Mouse (Mus musculus) layer of hippocampus, postnatal 14 days (tissue): Measurements from ENCODE around the gene Ubn1. TPM values are rescaled to one million over a fixed set of nuclear protein-coding genes. Genes with fewer than 3 reads are reported as not detected.

Source experiments
- DNase-seq, 2 experiments: peaks; one replicate each; pipeline ENCODE4 v3.0.0; 2021 to 2022; ENCODE audit warnings: low spot score in 2 of 2, mixed read lengths in 1 of 2
- total RNA-seq, 2 experiments: library from RNA; stranded (reverse); gene quantifications; 2 replicates each; pipeline ENCODE4 v1.2.3; 2021

Gene Ubn1
- total RNA-seq, 2 experiments from 2014 or later: 40.1 to 40.6 TPM

DNA sequence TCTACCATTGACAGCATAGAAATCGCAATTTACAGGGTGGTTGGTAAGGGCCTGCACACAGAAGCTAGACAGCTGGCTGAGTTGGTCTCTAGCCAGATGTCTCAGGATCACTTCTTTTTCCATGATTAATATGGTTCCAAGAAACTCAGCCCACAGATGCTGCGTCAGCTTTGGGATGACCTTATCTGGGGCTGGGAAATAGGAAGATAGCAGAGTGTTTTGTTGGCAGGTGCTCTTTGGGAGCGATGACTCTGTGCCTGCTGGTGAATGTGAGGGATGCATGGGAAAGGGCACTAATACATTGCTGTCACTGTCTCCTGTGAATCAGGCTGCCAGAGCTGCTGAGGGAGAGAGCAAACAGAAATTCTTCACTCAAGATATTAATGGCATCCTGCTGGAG, 20.5 kb downstream of the Ubn1 start:
- peak; percentile 43 to 46 for DNase-seq

DNA sequence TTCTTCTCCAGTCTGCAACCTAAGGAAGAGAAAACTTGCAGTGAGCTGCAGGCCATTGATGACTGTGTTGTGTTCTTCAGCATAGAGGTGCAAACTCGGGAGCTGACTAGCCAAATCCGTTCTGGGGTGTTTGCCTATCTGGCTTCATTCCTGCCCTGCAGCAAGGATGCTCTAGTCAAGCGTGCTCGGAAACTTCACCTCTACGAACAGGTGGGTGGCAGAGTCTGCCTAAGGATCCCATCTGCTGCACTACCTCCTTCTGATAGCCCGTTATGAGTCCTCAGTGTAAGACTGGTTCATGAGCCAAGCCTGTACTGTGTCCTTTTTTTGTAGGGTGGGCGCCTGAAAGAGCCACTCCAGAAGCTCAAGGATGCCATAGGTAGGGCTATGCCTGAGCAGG, 22.1 kb downstream of the Ubn1 start:
- no peak for DNase-seq

DNA sequence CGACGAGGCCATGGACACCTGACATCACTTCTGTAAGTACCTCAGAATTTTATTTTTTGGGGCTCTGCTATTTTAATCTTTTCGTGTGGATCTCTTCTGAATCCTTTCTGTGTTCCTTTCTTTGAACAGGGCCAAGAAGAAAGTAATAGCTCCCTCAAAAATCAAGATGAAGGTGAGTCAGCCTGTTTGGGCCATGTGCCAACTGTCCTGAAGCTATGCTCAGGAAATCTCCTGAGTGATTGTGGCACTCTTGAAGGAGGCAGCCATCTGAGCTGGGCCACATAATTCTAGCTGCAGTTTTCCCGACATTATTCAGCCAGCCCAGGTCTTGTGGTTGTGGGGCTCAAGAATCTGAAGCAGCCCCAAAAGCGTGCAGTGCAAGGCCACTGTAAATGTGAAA, 24.5 kb downstream of the Ubn1 start:
- DNase-seq: no peak

GRCm38 (mm10) chr16:5085196-5085595, 35.3 kb downstream of the Ubn1 start:
- no peak for DNase-seq

DNA sequence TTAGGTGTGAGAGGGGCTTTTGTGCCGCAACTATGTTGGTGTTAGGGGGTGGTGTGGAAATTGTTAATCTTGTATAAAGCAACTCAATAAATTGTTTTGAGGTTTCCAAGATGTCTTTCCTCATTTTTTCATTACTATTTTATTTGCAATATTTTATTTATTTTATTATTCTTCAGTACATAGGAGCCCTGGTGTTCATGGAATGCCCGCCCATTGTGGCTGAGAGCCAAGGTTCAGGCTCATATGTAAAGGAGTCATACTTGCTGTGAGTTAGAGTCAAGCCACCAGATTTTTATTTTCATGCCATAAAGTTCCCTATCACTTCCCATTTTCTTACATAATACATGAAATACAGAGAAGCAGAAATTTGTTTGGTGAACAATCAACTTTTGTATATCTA, 36.3 kb downstream of the Ubn1 start:
- DNase-seq: no peak

GRCm38 (mm10) chr16:5089021-5089420, 39.2 kb downstream of the Ubn1 start:
- DNase-seq: no peak

- DNase-seq: no peak
These were observed 43.4 kb downstream of the Ubn1 start for GRCm38 (mm10) chr16:5093285-5093684.

DNA sequence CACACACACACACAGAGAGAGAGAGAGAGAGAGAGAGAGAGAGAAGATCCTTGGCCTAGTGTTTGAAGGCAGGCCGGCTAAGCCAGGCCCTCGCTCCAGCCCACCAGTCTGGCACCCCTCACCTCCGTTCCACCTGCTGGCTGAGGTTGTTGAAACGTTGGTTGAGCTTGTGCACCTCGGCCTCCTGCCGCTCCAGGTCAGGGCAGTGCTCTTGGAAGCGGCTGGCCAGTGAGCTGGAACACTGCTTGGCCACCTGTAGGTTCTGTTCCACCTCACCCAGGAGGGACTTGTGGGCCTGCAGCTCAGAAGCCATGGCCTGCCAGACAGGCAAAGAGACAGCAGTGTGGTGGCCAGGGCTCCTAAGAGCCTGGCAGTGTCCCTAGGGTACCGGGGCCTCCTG, 46.6 kb downstream of the Ubn1 start:
- DNase-seq: no peak

DNA sequence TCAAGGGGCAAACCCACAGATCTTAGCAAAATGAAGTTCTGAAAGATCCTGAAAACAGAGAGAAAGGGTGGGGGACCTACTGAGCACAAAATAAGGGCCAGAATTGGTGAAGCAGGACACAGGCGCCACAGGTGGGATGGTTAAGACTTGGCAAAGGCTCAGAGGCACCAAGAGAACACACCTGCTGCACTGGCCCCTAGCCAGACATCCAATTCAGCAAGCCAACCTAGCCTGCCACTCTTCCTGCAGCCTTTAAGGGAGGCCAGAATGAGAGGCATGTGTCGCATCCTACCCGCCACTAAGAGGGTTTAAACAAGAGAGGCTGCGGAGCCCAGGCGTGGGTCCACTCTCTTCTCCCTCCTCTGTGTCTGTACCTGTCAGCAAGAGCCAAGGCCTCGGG, 51.1 kb downstream of the Ubn1 start:
- DNase-seq: no peak

- no peak for DNase-seq
These were observed 60.0 kb downstream of the Ubn1 start for GRCm38 (mm10) chr16:5109877-5110276.

DNA sequence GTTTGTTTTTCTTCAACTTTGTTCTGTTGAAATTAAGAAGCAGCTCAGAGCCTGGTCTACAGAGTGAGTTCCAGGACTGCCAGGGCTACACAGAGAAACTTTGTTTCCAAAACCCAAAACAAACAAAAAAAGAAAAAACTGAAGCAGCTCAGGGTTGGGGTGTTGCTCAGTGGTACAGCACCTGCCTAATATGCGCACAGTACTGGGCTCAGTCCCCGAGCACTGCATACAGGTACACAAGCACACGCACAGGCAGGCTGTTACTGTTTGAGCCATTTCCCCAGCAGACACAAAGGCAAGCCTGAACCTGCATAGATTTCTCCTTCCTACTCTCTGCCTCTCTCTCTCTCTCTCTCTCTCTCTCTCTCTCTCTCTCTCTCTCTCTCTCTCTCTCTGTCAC, 61.2 kb downstream of the Ubn1 start:
- no peak for DNase-seq

DNA sequence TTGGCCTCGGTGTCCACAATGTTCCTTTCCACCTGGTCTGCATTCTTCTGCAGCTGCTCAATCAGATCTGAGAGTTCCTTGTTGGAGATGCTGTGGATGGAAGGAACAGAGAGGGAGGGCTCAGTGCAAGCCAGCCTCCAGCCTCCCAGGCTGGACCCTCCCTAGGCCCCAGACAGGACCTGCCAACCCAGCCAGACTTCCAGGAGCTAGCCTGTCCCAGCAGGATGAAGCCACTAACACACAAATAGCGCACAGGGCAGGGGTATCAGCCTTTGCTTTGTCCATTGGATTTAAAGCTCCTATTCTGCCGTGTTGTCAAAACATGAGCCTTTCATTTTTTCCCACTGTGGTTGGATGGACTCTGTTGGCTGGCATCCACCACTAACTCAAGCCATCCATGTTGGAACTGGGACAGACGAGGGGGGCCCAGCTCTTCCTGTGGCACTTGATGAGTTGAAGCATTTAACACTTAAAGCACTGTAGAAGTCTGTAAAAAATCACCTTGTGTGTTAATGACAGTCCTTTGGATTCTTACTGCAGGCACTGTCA, 63.2 kb downstream of the Ubn1 start:
- DNase-seq: no peak

DNA sequence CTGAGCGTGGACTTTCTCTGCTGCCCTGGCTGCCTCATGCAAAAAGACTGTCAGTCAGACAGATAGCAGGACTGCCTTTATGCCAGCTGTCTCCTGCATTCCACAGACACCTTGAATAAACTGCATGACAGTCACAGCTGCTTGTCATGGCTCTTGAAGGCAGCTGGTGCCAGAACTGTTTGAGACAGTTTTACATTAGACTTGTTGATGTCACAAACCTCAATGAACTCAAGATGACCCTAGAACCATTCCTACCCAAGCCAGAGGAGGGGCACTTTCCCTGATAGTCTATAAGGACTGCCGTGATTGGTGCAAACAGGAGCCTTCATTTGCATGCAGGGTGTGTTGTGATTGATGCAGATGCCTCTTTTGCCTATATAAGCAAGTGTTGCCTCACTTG, 63.7 kb downstream of the Ubn1 start:
- no peak for DNase-seq

DNA sequence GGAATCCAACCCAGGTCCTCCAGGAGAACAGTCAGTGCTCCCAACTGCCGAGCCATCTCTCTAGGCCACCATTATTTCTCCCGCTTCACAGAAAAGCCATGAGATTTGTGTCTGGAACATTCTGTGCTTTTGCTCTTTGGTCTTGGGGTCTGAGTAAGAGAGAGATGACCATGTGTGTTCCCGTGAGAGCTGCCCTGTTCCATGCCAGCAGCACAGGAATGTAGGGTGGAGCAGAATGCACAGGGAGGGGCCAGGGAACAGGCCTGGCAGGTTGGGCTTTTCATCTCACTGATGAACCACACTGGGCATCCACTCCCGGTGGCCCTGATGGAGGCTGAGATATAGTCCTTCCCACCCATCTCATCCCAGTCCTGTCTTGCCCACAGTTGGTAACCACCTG, 69.5 kb downstream of the Ubn1 start:
- DNase-seq: no peak

DNA sequence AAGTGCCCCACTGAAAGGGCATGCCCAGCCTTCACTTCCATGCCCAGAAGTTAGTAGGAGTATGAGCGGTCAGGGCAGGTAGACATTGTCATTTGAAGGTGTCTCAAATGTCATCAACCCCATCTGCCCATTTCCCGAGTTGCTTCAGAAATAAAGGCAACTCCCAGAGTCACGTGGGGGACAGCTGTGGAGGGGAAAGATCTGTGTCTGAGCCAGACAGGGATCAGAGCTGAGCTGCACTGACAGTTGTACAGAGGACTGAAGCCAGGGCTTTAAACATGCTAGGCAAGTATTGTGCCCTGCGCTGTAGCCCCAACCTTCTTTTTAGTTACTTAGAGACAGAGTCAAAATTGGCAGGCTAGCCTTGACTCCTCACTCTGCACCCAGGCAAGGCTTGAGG, 70.0 kb downstream of the Ubn1 start:
- DNase-seq: no peak

GRCm38 (mm10) chr16:5123476-5123875, 73.6 kb downstream of the Ubn1 start:
- no peak for DNase-seq

DNA sequence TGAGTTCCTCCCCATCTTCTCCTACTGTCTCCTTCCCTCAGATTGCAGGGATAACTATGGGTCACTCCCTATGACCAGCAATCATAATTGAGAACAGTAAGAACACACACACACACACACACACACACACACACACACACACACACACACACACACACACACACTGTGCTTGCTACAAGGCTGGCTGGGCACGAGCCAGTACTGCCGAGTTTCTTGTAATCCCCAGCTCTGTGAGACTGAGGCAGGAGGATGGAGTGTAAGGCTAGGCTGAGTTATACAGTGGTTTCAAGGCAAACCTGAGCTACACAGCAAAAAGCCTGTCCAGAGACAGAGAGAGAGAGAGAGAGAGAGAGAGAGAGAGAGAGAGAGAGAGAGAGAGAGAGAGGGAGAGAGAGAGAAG, 80.3 kb downstream of the Ubn1 start:
- no peak for DNase-seq

DNA sequence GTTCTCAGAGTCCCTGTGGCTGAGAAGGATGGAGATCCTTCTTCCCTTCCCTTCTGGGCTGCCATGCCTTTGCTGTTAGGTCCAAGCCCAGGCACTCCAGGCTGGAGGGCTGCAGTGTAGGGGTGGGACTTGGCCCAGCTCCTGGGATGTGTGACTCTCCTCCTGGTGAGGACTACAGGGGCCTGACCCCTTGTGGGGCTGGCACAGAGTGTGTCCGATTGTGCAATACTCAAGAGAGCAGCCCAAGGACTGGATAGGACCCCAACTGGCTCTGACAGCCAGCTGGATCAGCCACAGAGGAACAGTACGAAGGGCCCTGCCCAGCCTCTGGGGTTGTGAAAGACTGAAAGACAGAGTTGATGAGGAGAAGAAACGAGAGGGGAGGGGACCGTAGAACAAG, 80.9 kb downstream of the Ubn1 start:
- DNase-seq: no peak

DNA sequence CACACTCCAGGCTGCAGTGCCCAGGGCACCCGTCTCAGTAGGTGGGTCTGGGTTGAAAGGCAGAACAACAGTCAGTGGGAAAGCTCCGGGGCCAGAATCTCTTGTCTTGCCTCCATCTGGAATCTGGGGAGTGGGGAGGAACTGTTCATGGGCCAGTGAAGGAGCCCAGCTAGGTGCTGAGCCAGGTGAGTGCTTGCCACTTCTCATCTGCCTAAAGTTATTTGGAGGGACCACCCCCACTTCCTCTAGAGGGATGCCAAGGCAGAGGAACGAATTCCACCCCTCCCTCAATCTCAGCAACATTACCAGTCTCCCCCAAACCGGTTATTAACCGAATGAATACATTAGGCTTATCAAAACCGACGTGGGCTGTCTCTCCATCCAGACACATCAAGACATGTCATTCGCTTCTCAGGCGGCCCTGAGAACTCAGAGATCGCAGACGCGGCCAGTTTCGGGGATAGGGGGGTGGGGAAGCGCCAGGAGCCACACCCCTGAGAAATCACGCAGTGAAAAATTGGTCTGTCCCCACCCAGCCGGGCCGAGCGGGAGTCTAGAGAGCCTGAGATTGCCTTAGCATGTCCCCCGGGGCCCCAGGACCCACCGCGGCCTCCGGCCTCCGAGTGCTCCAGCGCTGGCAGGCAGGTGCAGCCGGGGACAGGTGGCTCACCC, 81.5 kb downstream of the Ubn1 start:
- no peak for DNase-seq

DNA sequence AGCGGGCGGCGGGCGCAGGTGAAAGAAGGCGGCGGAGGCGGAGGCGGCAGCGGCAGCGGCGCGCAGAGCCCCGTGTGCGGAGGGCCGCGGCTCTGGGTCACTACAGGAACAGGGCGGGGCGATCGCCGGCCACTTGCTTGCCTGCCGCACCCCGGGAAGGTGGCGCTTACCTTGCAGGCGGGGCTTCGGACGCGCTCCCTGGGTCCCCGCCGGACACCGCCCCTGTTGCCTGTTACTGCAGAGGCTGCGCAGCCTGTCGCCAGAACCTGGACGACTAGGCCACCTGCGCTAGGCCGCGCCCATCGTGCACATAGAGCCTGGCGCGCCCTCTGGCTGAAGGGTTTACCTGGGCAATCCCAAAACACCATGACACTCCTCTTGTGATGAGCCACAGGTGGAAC, 82.5 kb downstream of the Ubn1 start, which contains the start of gene Ppl:
TSS of gene Ppl (minus strand) at position 21 of the 401 bp plus-strand sequence.
- no peak for DNase-seq

DNA sequence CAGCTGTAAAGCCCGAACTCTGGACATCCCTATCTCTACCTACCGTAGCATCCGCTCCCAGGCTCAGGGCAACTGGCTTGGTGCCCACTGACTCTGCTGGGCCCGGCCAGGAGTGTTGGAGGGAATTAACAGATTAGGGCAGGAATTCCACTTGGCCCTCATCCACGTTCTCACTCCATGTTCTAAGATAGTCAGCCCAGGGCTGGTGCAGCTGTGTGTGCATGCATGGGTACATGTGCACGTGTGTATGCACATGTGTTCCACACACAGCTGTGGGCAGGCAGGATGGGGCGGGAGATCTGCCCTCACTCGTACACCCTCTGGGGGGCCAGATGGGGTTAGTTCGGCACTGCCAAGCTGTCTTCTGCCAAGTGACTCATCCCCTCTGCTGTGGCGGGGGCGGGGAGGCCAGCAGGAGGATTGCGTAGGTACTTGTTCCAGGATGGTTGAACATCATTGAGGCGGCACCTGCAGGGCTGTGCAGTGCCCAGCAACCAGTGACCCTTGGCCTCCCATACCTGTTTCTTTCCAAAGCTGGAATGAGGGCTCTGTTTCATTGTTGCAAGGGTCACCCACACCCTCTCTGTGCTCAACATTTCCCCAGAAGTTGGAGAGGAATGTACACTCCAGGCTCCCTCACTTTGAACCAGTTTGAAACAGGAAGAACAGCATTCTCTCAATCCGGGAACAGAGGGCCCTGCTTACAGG, 84.9 kb downstream of the Ubn1 start:
- DNase-seq: peak; percentile 49 to 52

- DNase-seq: no peak
These were observed 85.8 kb downstream of the Ubn1 start for GRCm38 (mm10) chr16:5135551-5136261.
